Mouse (Mus musculus) gastrocnemius, adult 2 months (tissue): ENCODE measurements around the gene Plcg1. TPM values are rescaled to one million over a fixed set of nuclear protein-coding genes. Genes with fewer than 3 reads are reported as not detected.

Experiments
- DNase-seq: peaks from one replicate; pipeline ENCODE4 v3.0.0; 2022
- H3K27ac ChIP-seq: fragments of 200-600 bp; 2 replicates; pipeline ENCODE4 v1.8.1; 2022; ENCODE audit warnings: mild to moderate bottlenecking
- H3K4me3 ChIP-seq: fragments of 200-600 bp; 2 replicates; pipeline ENCODE4 v1.8.1; 2022; ENCODE audit warnings: mild to moderate bottlenecking, moderate library complexity
- CTCF ChIP-seq: fragments of 200-600 bp; IDR thresholded peaks from 2 replicates; pipeline ENCODE4 v1.8.1; 2022; ENCODE audit warnings: antibody characterized with exemption, mild to moderate bottlenecking, moderate library complexity
- intact Hi-C: fragments of 180-260 bp; cut with DNase I; formaldehyde crosslinking; loops from one replicate; pipeline ENCODE4 v1.15.1; 2025
- total RNA-seq, 2 experiments: library from RNA; stranded (reverse); gene quantifications; 2 replicates each; pipeline ENCODE4 v1.2.3; 2021

The Plcg1 gene
- total RNA-seq, 2 experiments from 2014 or later = 24.9 to 25.3 TPM

GRCm38 (mm10) chr2:160760433-160761184 is 29.5 kb downstream of the Plcg1 start:
- no peak; the same call in 1 of the 2 replicates for TF ChIP-seq CTCF
- peak; percentile 69 for DNase-seq
- H3K27ac ChIP-seq = peak overlapping the region; percentile 44; the same call in 1 of the 2 replicates
- intact Hi-C loops = loop anchor here (1.0 to 5.0 kb wide), 2 partner anchors 42 to 125 kb away; no protein-coding TSS in a partner anchor
- no peak overlapping the region for H3K4me3 ChIP-seq

- DNase-seq = peak; percentile 3
- Histone ChIP-seq H3K27ac (peak overlapping the region; percentile 85), H3K4me3 (no peak overlapping the region)
- intact Hi-C loops = loop anchor here (5.0 kb wide), 1 partner anchor 38 kb away; no protein-coding TSS in a partner anchor
- TF ChIP-seq CTCF = no peak
These were observed 32.7 kb downstream of the Plcg1 start for GRCm38 (mm10) chr2:160763816-160764215.

- intact Hi-C loops = loop anchor here (5.0 kb wide), 1 partner anchor 38 kb away; no protein-coding TSS in a partner anchor
- DNase-seq = no peak
- H3K27ac ChIP-seq = peak overlapping the region; percentile 85
- no peak for TF ChIP-seq CTCF
- H3K4me3 ChIP-seq = no peak overlapping the region
These were observed 33.3 kb downstream of the Plcg1 start for GRCm38 (mm10) chr2:160764386-160764785.

GRCm38 (mm10) chr2:160765096-160765495 is 34.0 kb downstream of the Plcg1 start:
- TF ChIP-seq CTCF = no peak
- no peak overlapping the region for H3K4me3 ChIP-seq
- intact Hi-C loops = no loop called here
- DNase-seq = peak; percentile 6
- H3K27ac ChIP-seq = peak overlapping the region; percentile 85

- TF ChIP-seq CTCF = no peak
- intact Hi-C loops = no loop called here
- H3K27ac ChIP-seq = peak overlapping the region; percentile 85
These were observed 35.3 kb downstream of the Plcg1 start for GRCm38 (mm10) chr2:160766371-160766771.

GRCm38 (mm10) chr2:160767201-160767600 is 36.1 kb downstream of the Plcg1 start:
- Histone ChIP-seq H3K27ac (peak overlapping the region; percentile 85), H3K4me3 (no peak overlapping the region)
- intact Hi-C loops = no loop called here
- peak; percentile 7 for DNase-seq
- TF ChIP-seq CTCF = no peak

More at GRCm38 (mm10) chr2:160766371-160766771, 35.3 kb downstream of the Plcg1 start:
- no peak overlapping the region for H3K4me3 ChIP-seq
- peak; percentile 68 for DNase-seq

GRCm38 (mm10) chr2:160768097-160768695 is 37.1 kb downstream of the Plcg1 start:
- intact Hi-C loops = no loop called here
- Histone ChIP-seq H3K27ac (peak overlapping the region; percentile 85), H3K4me3 (no peak overlapping the region)
- peak; percentile 14 for DNase-seq
- TF ChIP-seq CTCF = no peak

GRCm38 (mm10) chr2:160768997-160769396 is 37.9 kb downstream of the Plcg1 start:
- intact Hi-C loops = no loop called here

GRCm38 (mm10) chr2:160770409-160770808 is 39.3 kb downstream of the Plcg1 start:
- DNase-seq = peak; percentile 16
- Histone ChIP-seq H3K4me3 (no peak overlapping the region), H3K27ac (peak overlapping the region; percentile 13; the same call in 1 of the 2 replicates)
- TF ChIP-seq CTCF = no peak
- intact Hi-C loops = no loop called here

More at GRCm38 (mm10) chr2:160768997-160769396, 37.9 kb downstream of the Plcg1 start:
- H3K4me3 ChIP-seq = no peak overlapping the region
- DNase-seq = peak; percentile 4
- peak overlapping the region; percentile 85; the same call in 1 of the 2 replicates for H3K27ac ChIP-seq
- TF ChIP-seq CTCF = no peak

- Histone ChIP-seq H3K27ac (no peak overlapping the region), H3K4me3 (no peak overlapping the region)
- intact Hi-C loops = no loop called here
- no peak for TF ChIP-seq CTCF
- peak; percentile 11 for DNase-seq
These were observed 39.8 kb downstream of the Plcg1 start for GRCm38 (mm10) chr2:160770871-160771270.

- intact Hi-C loops = no loop called here
- DNase-seq = peak; percentile 16
These were observed 40.5 kb downstream of the Plcg1 start for GRCm38 (mm10) chr2:160771325-160772276.

GRCm38 (mm10) chr2:160778034-160778433 is 46.9 kb downstream of the Plcg1 start:
- no peak for TF ChIP-seq CTCF
- no peak overlapping the region for H3K27ac ChIP-seq
- no peak overlapping the region for H3K4me3 ChIP-seq
- intact Hi-C loops = no loop called here
- no peak for DNase-seq

More at GRCm38 (mm10) chr2:160771325-160772276, 40.5 kb downstream of the Plcg1 start:
- no peak overlapping the region for H3K4me3 ChIP-seq
- H3K27ac ChIP-seq = no peak overlapping the region
- no peak for TF ChIP-seq CTCF
